Mouse (Mus musculus): ENCODE measurements around the gene Mapkapk2.

DNA sequence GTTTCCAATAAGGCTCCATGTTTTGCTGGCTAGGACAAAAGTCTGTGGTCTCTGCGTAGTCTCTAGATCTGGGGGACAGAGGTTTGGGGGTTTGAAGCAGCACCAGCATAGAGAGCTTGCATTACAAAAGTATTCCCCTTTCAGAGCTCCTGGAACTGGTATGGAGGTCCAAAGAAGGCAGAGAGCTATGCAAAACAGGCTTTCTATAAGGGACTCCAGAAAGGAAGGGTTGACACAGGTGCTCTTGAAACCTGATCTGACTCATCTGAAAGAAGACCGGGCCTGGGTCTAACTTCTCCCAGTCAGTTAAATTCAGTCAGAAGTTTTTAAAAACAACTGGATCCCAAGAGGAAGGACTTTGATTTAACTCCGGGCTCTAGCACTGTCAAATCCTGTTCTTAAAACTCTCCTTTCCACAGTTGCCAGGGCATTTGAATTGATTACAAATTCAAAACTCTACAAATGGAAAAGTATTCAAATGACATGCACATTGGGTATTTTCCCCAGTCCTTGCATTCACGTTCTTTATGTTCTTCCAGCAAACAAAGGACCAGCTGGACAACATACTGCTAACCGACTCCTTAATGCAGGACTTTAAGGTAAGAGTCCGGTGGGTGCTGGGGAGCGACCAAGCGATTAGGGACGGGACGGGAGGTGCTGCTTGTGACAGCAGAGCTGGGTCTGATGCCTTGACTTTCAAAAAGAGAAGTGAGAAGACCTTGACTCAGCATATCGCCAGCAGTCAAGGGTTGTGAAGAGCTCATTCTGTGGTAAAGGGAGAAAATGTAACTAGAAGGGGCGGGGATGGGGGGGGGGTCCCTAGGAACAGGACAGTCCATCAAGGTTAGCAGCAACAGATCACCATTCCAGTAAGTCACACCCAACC is 77.0 kb downstream of the Mapkapk2 start:
- TF ChIP-seq CTCF (IDR thresholded peaks at IDR 0.05; ENCODE audit: low read depth) = no peak
- TF ChIP-seq EP300 (IDR thresholded peaks at IDR 0.05; ENCODE audit: low read depth) = no peak

Measured in liver, postnatal 0 days (tissue).